Mouse (Mus musculus): Measurements from ENCODE around the gene Ccm2l. TPM values are rescaled to one million over a fixed set of nuclear protein-coding genes. Genes with fewer than 3 reads are reported as not detected.
A peak's percentile ranks its signal among the peaks of the same experiment; 100 is the strongest.

Ccm2l gene
- polyA plus RNA-seq, 1 experiment, result 8.3 TPM

- TF ChIP-seq POLR2A (IDR thresholded peaks at IDR 0.05; ENCODE audit: borderline replicate concordance, extremely low read depth, insufficient read depth, insufficient read length, poor library complexity, severe bottlenecking) (no peak), CTCF (IDR thresholded peaks at IDR 0.05; ENCODE audit: borderline replicate concordance, extremely low read depth, insufficient read depth, insufficient read length) (no peak)
- DNase-seq (ENCODE audit: low read depth), result no peak
Measured at GRCm38 (mm10) chr2:153032973-153033372, 32.8 kb upstream of the Ccm2l start.

GRCm38 (mm10) chr2:153033545-153034230 lies 32.1 kb upstream of the Ccm2l start:
- TF ChIP-seq CTCF (IDR thresholded peaks at IDR 0.05; ENCODE audit: borderline replicate concordance, extremely low read depth, insufficient read depth, insufficient read length) (no peak), POLR2A (IDR thresholded peaks at IDR 0.05; ENCODE audit: borderline replicate concordance, extremely low read depth, insufficient read depth, insufficient read length, poor library complexity, severe bottlenecking) (no peak)
- peak; percentile 72 for DNase-seq (ENCODE audit: low read depth)

- TF ChIP-seq CTCF (IDR thresholded peaks at IDR 0.05; ENCODE audit: borderline replicate concordance, extremely low read depth, insufficient read depth, insufficient read length) (no peak), POLR2A (IDR thresholded peaks at IDR 0.05; ENCODE audit: borderline replicate concordance, extremely low read depth, insufficient read depth, insufficient read length, poor library complexity, severe bottlenecking) (no peak)
- no peak for DNase-seq (ENCODE audit: low read depth)
Measured at GRCm38 (mm10) chr2:153036690-153037089, 29.1 kb upstream of the Ccm2l start.

- DNase-seq (ENCODE audit: low read depth), result peak; percentile 50
- no peak for TF ChIP-seq POLR2A (IDR thresholded peaks at IDR 0.05; ENCODE audit: borderline replicate concordance, extremely low read depth, insufficient read depth, insufficient read length, poor library complexity, severe bottlenecking)
Measured at GRCm38 (mm10) chr2:153043886-153044285, 21.9 kb upstream of the Ccm2l start.

- TF ChIP-seq CTCF (IDR thresholded peaks at IDR 0.05; ENCODE audit: borderline replicate concordance, extremely low read depth, insufficient read depth, insufficient read length) (no peak), POLR2A (IDR thresholded peaks at IDR 0.05; ENCODE audit: borderline replicate concordance, extremely low read depth, insufficient read depth, insufficient read length, poor library complexity, severe bottlenecking) (no peak)
- DNase-seq (ENCODE audit: low read depth), result peak; percentile 94
Measured at GRCm38 (mm10) chr2:153045884-153046299, 19.9 kb upstream of the Ccm2l start.

GRCm38 (mm10) chr2:153047828-153048465 lies 17.8 kb upstream of the Ccm2l start:
- TF ChIP-seq POLR2A (IDR thresholded peaks at IDR 0.05; ENCODE audit: borderline replicate concordance, extremely low read depth, insufficient read depth, insufficient read length, poor library complexity, severe bottlenecking) (no peak), CTCF (IDR thresholded peaks at IDR 0.05; ENCODE audit: borderline replicate concordance, extremely low read depth, insufficient read depth, insufficient read length) (peak; percentile 71)
- DNase-seq (ENCODE audit: low read depth), result peak; percentile 73

- no peak for TF ChIP-seq CTCF (IDR thresholded peaks at IDR 0.05; ENCODE audit: borderline replicate concordance, extremely low read depth, insufficient read depth, insufficient read length)
- no peak for TF ChIP-seq POLR2A (IDR thresholded peaks at IDR 0.05; ENCODE audit: borderline replicate concordance, extremely low read depth, insufficient read depth, insufficient read length, poor library complexity, severe bottlenecking)
- peak; percentile 91 for DNase-seq (ENCODE audit: low read depth)
Measured at GRCm38 (mm10) chr2:153049288-153049996, 16.3 kb upstream of the Ccm2l start.

- TF ChIP-seq CTCF (IDR thresholded peaks at IDR 0.05; ENCODE audit: borderline replicate concordance, extremely low read depth, insufficient read depth, insufficient read length), result no peak
- TF ChIP-seq POLR2A (IDR thresholded peaks at IDR 0.05; ENCODE audit: borderline replicate concordance, extremely low read depth, insufficient read depth, insufficient read length, poor library complexity, severe bottlenecking), result no peak
- peak; percentile 46 for DNase-seq (ENCODE audit: low read depth)
Measured at GRCm38 (mm10) chr2:153049997-153050358, 15.8 kb upstream of the Ccm2l start.

GRCm38 (mm10) chr2:153051095-153051494 lies 14.7 kb upstream of the Ccm2l start:
- TF ChIP-seq CTCF (IDR thresholded peaks at IDR 0.05; ENCODE audit: borderline replicate concordance, extremely low read depth, insufficient read depth, insufficient read length), result no peak
- no peak for DNase-seq (ENCODE audit: low read depth)

GRCm38 (mm10) chr2:153051537-153051936 lies 14.2 kb upstream of the Ccm2l start:
- TF ChIP-seq CTCF (IDR thresholded peaks at IDR 0.05; ENCODE audit: borderline replicate concordance, extremely low read depth, insufficient read depth, insufficient read length), result no peak
- no peak for TF ChIP-seq POLR2A (IDR thresholded peaks at IDR 0.05; ENCODE audit: borderline replicate concordance, extremely low read depth, insufficient read depth, insufficient read length, poor library complexity, severe bottlenecking)

GRCm38 (mm10) chr2:153052700-153053351 lies 12.9 kb upstream of the Ccm2l start:
- TF ChIP-seq CTCF (IDR thresholded peaks at IDR 0.05; ENCODE audit: borderline replicate concordance, extremely low read depth, insufficient read depth, insufficient read length) (peak; percentile 25; the same call in 1 of the 2 replicates), POLR2A (IDR thresholded peaks at IDR 0.05; ENCODE audit: borderline replicate concordance, extremely low read depth, insufficient read depth, insufficient read length, poor library complexity, severe bottlenecking) (no peak)

More at GRCm38 (mm10) chr2:153051537-153051936, 14.2 kb upstream of the Ccm2l start:
- no peak for DNase-seq (ENCODE audit: low read depth)

More at GRCm38 (mm10) chr2:153052700-153053351, 12.9 kb upstream of the Ccm2l start:
- peak; percentile 24 for DNase-seq (ENCODE audit: low read depth)

Data from brain, embryonic 14.5 days (tissue).